8 mouse cellular contexts compared by ENCODE assay signal in the genomic region with DNA sequence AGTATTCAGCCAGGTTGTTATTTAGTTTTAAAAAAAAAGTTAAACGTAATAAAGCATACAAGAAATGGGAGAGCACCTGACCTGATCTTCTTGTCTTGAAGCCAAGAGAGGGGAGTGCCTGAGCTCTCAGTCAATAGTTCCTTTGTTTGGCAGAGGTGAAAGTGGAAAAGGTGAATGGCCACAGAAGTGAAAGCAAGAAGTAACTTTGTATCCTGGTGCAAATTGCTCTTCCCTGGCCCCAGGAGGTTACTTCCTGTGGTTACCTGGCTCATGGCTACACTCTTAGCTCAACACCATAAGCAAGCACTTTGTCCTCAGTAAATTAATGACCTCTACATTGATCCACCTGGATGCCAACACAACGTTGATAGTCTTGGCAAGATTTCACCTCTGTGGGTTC. TPM values are rescaled to one million over a fixed set of nuclear protein-coding genes. Genes with fewer than 3 reads are reported as not detected.
DNase-seq lines count a peak whose midpoint lies in the region; ATAC-seq and TF ChIP-seq lines count a peak whose summit lies in the region.

A gene (minus strand): TSS at position 199 of the 400 bp plus-strand sequence.

- 0 out of 2 replicates have a peak within 1 kb of the TSS, but pooled peaks have one; percentile 37 for H3K9ac ChIP-seq in hindbrain, embryonic 14.5 days
- peak within 1 kb of the TSS; percentile 43; the same call in 1 of the 2 replicates for H3K9ac ChIP-seq in liver, embryonic 16.5 days (ENCODE audit: low read depth, low read length)
- H3K9ac ChIP-seq in stomach, postnatal 0 days (ENCODE audit: low read length) = peak within 1 kb of the TSS; percentile 69

- TF ChIP-seq CTCF in stomach, postnatal 0 days (IDR thresholded peaks at IDR 0.05; ENCODE audit: low read depth) = no peak

- H3K4me2 ChIP-seq in hindbrain, embryonic 14.5 days (replicated peaks) = peak within 1 kb of the TSS; percentile 45
- peak within 1 kb of the TSS; percentile 56 for H3K4me2 ChIP-seq in liver, embryonic 16.5 days (ENCODE audit: low read depth, low read length)
- H3K4me2 ChIP-seq in stomach, postnatal 0 days (replicated peaks; ENCODE audit: low read depth) = peak within 1 kb of the TSS; percentile 61

- 70% methylated on average over 2 of the region's 2 CpGs for WGBS in hindbrain, embryonic 14.5 days
- 35% methylated on average over 2 of the region's 2 CpGs for WGBS in liver, embryonic 16.5 days (ENCODE audit: insufficient replicate concordance)
- WGBS in stomach, postnatal 0 days = 40% methylated on average over 2 of the region's 2 CpGs

- H3K36me3 ChIP-seq in erythroblast, embryonic 14.5 days (ENCODE audit: control insufficient read depth) = no peaks in the 10 kb centered on the region
- no peaks in the 10 kb centered on the region for H3K36me3 ChIP-seq in hindbrain, embryonic 14.5 days (replicated peaks; ENCODE audit: control insufficient read depth, insufficient read depth)
- H3K36me3 ChIP-seq in liver, embryonic 16.5 days (ENCODE audit: control insufficient read depth, insufficient read depth) = no peaks in the 10 kb centered on the region
- no peaks in the 10 kb centered on the region for H3K36me3 ChIP-seq in stomach, postnatal 0 days (ENCODE audit: control insufficient read depth, insufficient read depth, low read length)

- no peak within 1 kb of the TSS for H3K27ac ChIP-seq in hindbrain, embryonic 14.5 days
- peak within 1 kb of the TSS; percentile 57 for H3K27ac ChIP-seq in liver, embryonic 16.5 days (ENCODE audit: low read length)
- H3K27ac ChIP-seq in stomach, postnatal 0 days (replicated peaks) = peak within 1 kb of the TSS; percentile 90

- no peaks in the 10 kb centered on the region for H3K27me3 ChIP-seq in erythroblast, embryonic 14.5 days (ENCODE audit: control insufficient read depth)
- H3K27me3 ChIP-seq in hindbrain, embryonic 14.5 days (ENCODE audit: control insufficient read depth, insufficient read depth, low read length) = no peaks in the 10 kb centered on the region
- no peaks in the 10 kb centered on the region for H3K27me3 ChIP-seq in liver, embryonic 16.5 days (ENCODE audit: control insufficient read depth, insufficient read depth, low read depth, low read length)
- no peaks in the 10 kb centered on the region for H3K27me3 ChIP-seq in stomach, postnatal 0 days (ENCODE audit: control insufficient read depth, insufficient read depth, low read length)

- TF ChIP-seq EP300 in stomach, postnatal 0 days (optimal IDR thresholded peaks at IDR 0.05) = no peak

- H3K4me3 ChIP-seq in erythroblast, embryonic 14.5 days (replicated peaks) = peak within 1 kb of the TSS; percentile 55
- peak within 1 kb of the TSS; percentile 16 for H3K4me3 ChIP-seq in hindbrain, embryonic 14.5 days (replicated peaks; ENCODE audit: low read length)
- peak within 1 kb of the TSS; percentile 60 for H3K4me3 ChIP-seq in liver, embryonic 16.5 days (ENCODE audit: low read depth, low read length)
- H3K4me3 ChIP-seq in stomach, postnatal 0 days (ENCODE audit: low read depth, low read length) = peak within 1 kb of the TSS; percentile 53

- peak; percentile 44 for DNase-seq in NIH3T3 (ENCODE audit: low read depth)
- no peak for DNase-seq in hindbrain, embryonic 14.5 days (ENCODE audit: low spot score)
- DNase-seq in stomach, postnatal 0 days (ENCODE audit: low spot score) = peak; percentile 43
- DNase-seq in thymus, postnatal 0 days (ENCODE audit: low spot score) = no peak
- no peak for DNase-seq in layer of hippocampus, adult 11-12 months (ENCODE audit: low spot score)

- peaks cover 1% of the 10 kb centered on the region; the same call in 1 of the 2 replicates for H3K4me1 ChIP-seq in erythroblast, embryonic 14.5 days (ENCODE audit: control insufficient read depth)
- H3K4me1 ChIP-seq in hindbrain, embryonic 14.5 days (replicated peaks; ENCODE audit: control insufficient read depth, insufficient read depth, low read length) = no peaks in the 10 kb centered on the region
- H3K4me1 ChIP-seq in liver, embryonic 16.5 days (ENCODE audit: control insufficient read depth, low read depth, low read length) = no peaks in the 10 kb centered on the region
- no peaks in the 10 kb centered on the region for H3K4me1 ChIP-seq in stomach, postnatal 0 days (replicated peaks; ENCODE audit: control insufficient read depth, insufficient read depth)

- H3K9me3 ChIP-seq in erythroblast, embryonic 14.5 days (ENCODE audit: control insufficient read depth, low read length) = no peaks in the 10 kb centered on the region
- H3K9me3 ChIP-seq in hindbrain, embryonic 14.5 days (ENCODE audit: control insufficient read depth, low read length) = no peaks in the 10 kb centered on the region
- no peaks in the 10 kb centered on the region for H3K9me3 ChIP-seq in liver, embryonic 16.5 days (replicated peaks; ENCODE audit: control insufficient read depth, low read length)
- H3K9me3 ChIP-seq in stomach, postnatal 0 days (ENCODE audit: control insufficient read depth, low read length) = no peaks in the 10 kb centered on the region

- no peak for ATAC-seq in erythroblast, adult 5-6 weeks (replicated peaks; ENCODE audit: low FRiP score, poor library complexity, severe bottlenecking)
- ATAC-seq in hindbrain, embryonic 14.5 days (ENCODE audit: low FRiP score) = no peak
- ATAC-seq in liver, embryonic 16.5 days (ENCODE audit: low read depth) = no peak
- ATAC-seq in stomach, postnatal 0 days (ENCODE audit: low FRiP score, low TSS enrichment) = peak; percentile 81

RNA-seq across cellular contexts. Expression of the gene that starts here (rescaled TPM):
- polyA plus RNA-seq in erythroblast, embryonic 14.5 days (2012) = not detected in 2 replicates
- not detected in 2 replicates for total RNA-seq in erythroblast, adult 5-6 weeks (2015; ENCODE audit: low replicate concordance)
- 0.09 and 0.28 TPM in 2 replicates for total RNA-seq in erythroblast, adult 5-6 weeks (2017; ENCODE audit: low replicate concordance)
- polyA plus RNA-seq in hindbrain, embryonic 14.5 days (2014; fragmentation: Nextera tagmentation; extraction: Ambion mirVana) = 1.7 and 2.5 TPM in 2 replicates
- 0.92 and 1.0 TPM in 2 replicates for polyA plus RNA-seq in liver, embryonic 16.5 days (2015; fragmentation: Nextera tagmentation; extraction: Ambion mirVana)
- polyA plus RNA-seq in stomach, postnatal 0 days (2015; fragmentation: Nextera tagmentation; extraction: Ambion mirVana) = 2.9 and 3.2 TPM in 2 replicates
- 1.5 and 1.8 TPM in 2 replicates for polyA plus RNA-seq in thymus, postnatal 0 days (2015; fragmentation: Nextera tagmentation; extraction: Ambion mirVana)

Comparison
In these comparisons a context has a peak if more than half of its experiments do, and no peak if none do; other contexts are left out.
1. DNase-seq: peak in NIH3T3 (single experiment) and stomach, postnatal 0 days (single experiment); none in hindbrain, embryonic 14.5 days (single experiment), thymus, postnatal 0 days (single experiment) and layer of hippocampus, adult 11-12 months (single experiment).
2. Peak in every context shown above with its lines, with median percentiles within 50 percentile points of each other: H3K4me3 ChIP-seq, H3K4me2 ChIP-seq and H3K9ac ChIP-seq.